Mouse (Mus musculus) hindbrain, embryonic 13.5 days (tissue): ENCODE results near the gene Gm20538. TPM values are rescaled to one million over a fixed set of nuclear protein-coding genes. Genes with fewer than 3 reads are reported as not detected.

ENCODE experiments used
- ATAC-seq: fragments of 200-750 bp; cut with Nextera tagmentation; 2 replicates; pipeline ENCODE4 v1.8.0; 2017; ENCODE audit warnings: moderate TSS enrichment; ENCODE audit not compliant: low FRiP score
- H3K27ac ChIP-seq: fragments of 300-500 bp; sonication (generic); 2 replicates; pipeline ENCODE4 v1.5.1; 2015; ENCODE audit warnings: inconsistent platforms, mild to moderate bottlenecking, moderate library complexity
- H3K27me3 ChIP-seq: fragments of 300-500 bp; sonication (generic); 2 replicates; pipeline ENCODE4 v1.6.1; 2015; ENCODE audit warnings: mild to moderate bottlenecking, inconsistent platforms
- H3K36me3 ChIP-seq: fragments of 300-500 bp; sonication (generic); 2 replicates; pipeline ENCODE4 v1.6.1; 2015; ENCODE audit warnings: mild to moderate bottlenecking, inconsistent platforms
- H3K4me1 ChIP-seq: fragments of 300-500 bp; sonication (generic); replicated peaks from 2 replicates; pipeline ENCODE4 v1.6.1; 2015; ENCODE audit warnings: inconsistent platforms
- H3K4me2 ChIP-seq: fragments of 300-500 bp; sonication (generic); 2 replicates; pipeline ENCODE4 v1.6.1; 2015; ENCODE audit warnings: inconsistent platforms, mild to moderate bottlenecking, moderate library complexity
- H3K4me3 ChIP-seq: fragments of 300-500 bp; sonication (generic); 2 replicates; pipeline ENCODE4 v1.5.1; 2015; ENCODE audit warnings: mild to moderate bottlenecking, inconsistent platforms
- H3K9ac ChIP-seq: fragments of 300-500 bp; sonication (generic); 2 replicates; pipeline ENCODE4 v1.6.1; 2015; ENCODE audit warnings: mild to moderate bottlenecking, inconsistent platforms
- H3K9me3 ChIP-seq: fragments of 300-500 bp; sonication (generic); 2 replicates; pipeline ENCODE4 v1.6.1; 2016; ENCODE audit warnings: inconsistent platforms
- WGBS: fragments of 180-500 bp; shearing (Covaris S2); methylation state at CpG from one replicate; pipeline ENCODE4 v1.1.7; 2015; 5-methylcytosine and 5-hydroxymethylcytosine counted together
- polyA plus RNA-seq: library from polyadenylated mRNA; unstranded; fragments of >200 nt; fragmentation: Nextera tagmentation; extraction: Ambion mirVana; gene quantifications from 2 replicates; pipeline ENCODE4 v1.2.1, GENCODE M21; 2015

Gm20538 gene
- polyA plus RNA-seq: not detected in 2 replicates

DNA sequence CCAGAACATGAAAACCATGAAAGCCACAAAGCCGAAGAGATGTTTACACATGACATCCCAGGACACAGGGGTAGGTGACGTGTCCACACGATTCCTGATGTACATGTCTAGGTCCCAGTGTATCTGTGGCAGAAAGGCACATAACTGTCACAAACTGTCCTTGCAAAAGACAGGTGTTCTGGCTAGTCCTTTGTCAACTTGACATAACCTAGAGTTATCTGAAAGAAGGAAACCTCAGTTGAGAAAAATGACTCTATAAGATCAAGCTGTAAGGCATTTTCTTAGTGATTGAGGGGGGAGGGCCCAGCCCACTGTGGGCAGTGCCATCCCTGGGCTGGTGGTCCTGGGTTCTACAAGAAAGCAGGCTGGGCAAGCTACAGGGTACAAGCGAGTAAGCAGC is at the start of gene Gm20538:
Gene Gm20538 (minus strand): TSS at position 101 of the 400 bp plus-strand sequence.
- H3K4me1 ChIP-seq: peaks cover 39% of the 10 kb centered on the region
- ATAC-seq: no peak
- peaks cover 2% of the 10 kb centered on the region; the same call in 1 of the 2 replicates for H3K27me3 ChIP-seq
- no peaks in the 10 kb centered on the region for H3K9me3 ChIP-seq
- peak within 1 kb of the TSS; percentile 91 for H3K4me2 ChIP-seq
- H3K27ac ChIP-seq: 0 out of 2 replicates have a peak within 1 kb of the TSS, but pooled peaks have one; percentile 44
- H3K9ac ChIP-seq: 0 out of 2 replicates have a peak within 1 kb of the TSS, but pooled peaks have one; percentile 5
- peaks cover 58% of the 10 kb centered on the region for H3K36me3 ChIP-seq
- 96% methylated on average over 4 of the region's 4 CpGs for WGBS
- peak within 1 kb of the TSS; percentile 84; the same call in 1 of the 2 replicates for H3K4me3 ChIP-seq

DNA sequence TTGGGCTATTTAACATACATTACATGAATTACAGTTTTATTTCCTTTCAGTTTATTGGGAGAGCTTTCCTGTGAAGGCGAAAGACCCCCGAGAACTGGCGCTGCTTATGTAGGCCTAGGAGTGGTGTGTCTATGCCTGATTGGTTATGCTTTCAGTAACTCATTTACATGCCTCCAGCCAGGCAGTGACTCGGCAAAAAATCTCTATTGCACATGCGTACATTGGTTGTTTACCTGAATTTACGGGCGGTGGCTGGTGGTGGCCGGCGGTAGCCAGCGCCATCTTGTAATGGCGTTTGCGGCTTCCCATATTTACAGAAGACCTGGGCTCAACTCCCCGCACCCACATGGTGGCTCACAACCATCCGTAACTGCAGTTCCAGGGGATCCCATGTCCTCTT is 41.5 kb upstream of the Gm20538 start:
- 92% methylated on average over 14 of the region's 14 CpGs for WGBS
- no peak overlapping the region for H3K4me3 ChIP-seq
- no peak overlapping the region for H3K27ac ChIP-seq
- 0 out of 2 replicates have a peak, but pooled peaks cover 6% of the 10 kb centered on the region for H3K4me1 ChIP-seq
- no peak for ATAC-seq
- no peak overlapping the region for H3K4me2 ChIP-seq
- H3K9me3 ChIP-seq: no peaks in the 10 kb centered on the region
- peaks cover 19% of the 10 kb centered on the region for H3K27me3 ChIP-seq
- no peak overlapping the region for H3K9ac ChIP-seq
- no peaks in the 10 kb centered on the region for H3K36me3 ChIP-seq

GRCm38 (mm10) chr19:44591638-44592037 is 39.0 kb upstream of the Gm20538 start:
- no peak overlapping the region for H3K4me3 ChIP-seq
- H3K9ac ChIP-seq: no peak overlapping the region
- no peaks in the 10 kb centered on the region for H3K9me3 ChIP-seq
- H3K4me2 ChIP-seq: no peak overlapping the region
- peak overlapping the region; percentile 85 for H3K27ac ChIP-seq
- WGBS: 57% methylated on average over 6 of the region's 6 CpGs
- H3K4me1 ChIP-seq: 0 out of 2 replicates have a peak, but pooled peaks cover 6% of the 10 kb centered on the region
- ATAC-seq: no peak
- H3K36me3 ChIP-seq: no peaks in the 10 kb centered on the region
- H3K27me3 ChIP-seq: peaks cover 24% of the 10 kb centered on the region

DNA sequence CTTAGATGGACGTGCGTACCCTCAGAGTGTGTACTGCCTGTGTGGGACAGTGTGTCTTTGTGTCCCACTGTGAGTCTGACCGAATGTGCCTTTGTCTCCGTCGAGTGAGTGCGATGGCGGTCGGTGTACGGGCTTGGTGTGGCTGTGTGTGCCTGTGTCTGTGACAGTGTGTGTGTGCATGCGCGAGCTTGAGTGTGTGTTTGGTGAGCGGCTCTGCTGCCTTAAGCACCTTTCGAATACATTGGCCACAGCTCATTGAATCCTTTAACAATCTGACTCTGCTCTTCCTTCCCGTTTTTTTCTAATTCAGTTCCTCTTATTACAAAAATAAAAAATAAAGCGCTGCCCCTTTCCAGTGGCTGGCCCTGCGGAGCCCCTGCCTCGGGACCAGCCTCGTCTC is 38.4 kb upstream of the Gm20538 start:
- H3K9ac ChIP-seq: no peak overlapping the region
- peak overlapping the region; percentile 85 for H3K27ac ChIP-seq
- 65% methylated on average over 18 of the region's 18 CpGs for WGBS
- no peak overlapping the region for H3K4me3 ChIP-seq
- H3K27me3 ChIP-seq: peaks cover 26% of the 10 kb centered on the region
- H3K9me3 ChIP-seq: no peaks in the 10 kb centered on the region
- no peak overlapping the region for H3K4me2 ChIP-seq
- H3K36me3 ChIP-seq: no peaks in the 10 kb centered on the region
- 0 out of 2 replicates have a peak, but pooled peaks cover 6% of the 10 kb centered on the region for H3K4me1 ChIP-seq
- no peak for ATAC-seq

- 48% methylated on average over 7 of the region's 7 CpGs for WGBS
- no peaks in the 10 kb centered on the region for H3K9me3 ChIP-seq
- H3K4me1 ChIP-seq: 0 out of 2 replicates have a peak, but pooled peaks cover 6% of the 10 kb centered on the region
- H3K36me3 ChIP-seq: no peaks in the 10 kb centered on the region
- H3K9ac ChIP-seq: no peak overlapping the region
- no peak overlapping the region for H3K4me2 ChIP-seq
- peak overlapping the region; percentile 4; the same call in 1 of the 2 replicates for H3K27ac ChIP-seq
- no peak for ATAC-seq
- H3K4me3 ChIP-seq: no peak overlapping the region
- H3K27me3 ChIP-seq: peaks cover 37% of the 10 kb centered on the region
Observed at GRCm38 (mm10) chr19:44589591-44590223, 37.1 kb upstream of the Gm20538 start.

GRCm38 (mm10) chr19:44588036-44588435 is 35.4 kb upstream of the Gm20538 start:
- 44% methylated on average over 4 of the region's 4 CpGs for WGBS
- Histone ChIP-seq H3K4me3 (no peak overlapping the region), H3K27ac (no peak overlapping the region), H3K36me3 (no peaks in the 10 kb centered on the region), H3K27me3 (peaks cover 50% of the 10 kb centered on the region), H3K4me2 (no peak overlapping the region), H3K4me1 (0 out of 2 replicates have a peak, but pooled peaks cover 6% of the 10 kb centered on the region), H3K9me3 (no peaks in the 10 kb centered on the region), H3K9ac (no peak overlapping the region)
- no peak for ATAC-seq

DNA sequence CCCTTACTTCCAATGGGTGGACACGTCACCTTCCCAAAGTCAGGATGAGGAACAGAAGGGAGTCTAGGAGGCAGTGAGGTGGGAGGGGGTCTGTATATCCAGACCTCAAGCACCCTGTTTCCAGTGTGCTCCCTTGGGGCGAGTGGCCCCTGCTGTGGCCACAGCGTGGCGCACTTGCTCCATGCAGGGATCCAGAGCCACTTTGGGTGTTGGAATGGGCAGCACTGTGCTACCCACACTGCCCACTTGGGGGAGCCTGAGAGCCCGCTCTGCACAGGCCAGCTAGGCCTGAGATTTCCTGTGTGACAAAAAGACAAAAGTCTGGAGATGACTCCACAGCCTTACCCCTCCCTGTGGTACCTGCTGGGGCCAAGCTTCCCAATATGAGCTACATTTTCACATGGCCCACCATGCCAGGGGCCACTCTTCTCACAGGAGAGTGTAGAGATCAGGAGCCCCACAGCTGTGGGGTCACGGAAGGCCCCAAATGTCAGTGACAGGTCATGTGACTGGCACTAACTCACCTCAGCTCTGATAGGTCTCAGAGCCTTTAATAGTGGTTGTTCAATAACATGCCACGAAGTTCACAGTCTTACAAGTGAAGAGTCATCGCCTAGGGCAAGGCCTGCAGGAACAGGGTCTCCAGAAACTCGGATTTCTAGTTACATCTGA is 30.1 kb upstream of the Gm20538 start:
- H3K4me3 ChIP-seq: no peak overlapping the region
- H3K36me3 ChIP-seq: no peaks in the 10 kb centered on the region
- H3K4me2 ChIP-seq: no peak overlapping the region
- 33% methylated on average over 9 of the region's 9 CpGs for WGBS
- no peaks in the 10 kb centered on the region for H3K9me3 ChIP-seq
- no peak overlapping the region for H3K27ac ChIP-seq
- H3K27me3 ChIP-seq: peaks cover 47% of the 10 kb centered on the region
- peak; percentile 83 for ATAC-seq
- peaks cover 6% of the 10 kb centered on the region for H3K4me1 ChIP-seq
- H3K9ac ChIP-seq: no peak overlapping the region

DNA sequence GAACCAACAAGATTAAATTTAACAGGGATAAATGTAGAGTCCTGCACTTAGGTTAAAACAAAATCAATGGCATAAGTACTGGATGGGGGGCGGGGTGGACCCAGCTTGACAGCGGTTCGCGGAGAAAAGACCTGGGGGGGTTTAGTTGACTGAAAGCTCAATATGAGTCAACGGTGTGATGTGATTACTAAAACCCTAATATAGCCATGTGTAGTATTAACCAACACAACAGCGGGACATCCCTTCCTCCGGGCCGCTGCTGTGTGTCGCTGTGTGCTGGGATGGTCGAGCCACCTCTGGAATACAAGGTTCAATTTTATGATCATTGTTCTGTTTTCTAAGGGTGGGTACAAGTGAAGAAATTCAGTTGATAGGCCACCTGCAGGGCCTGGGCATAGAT is 29.5 kb upstream of the Gm20538 start:
- peaks cover 43% of the 10 kb centered on the region for H3K27me3 ChIP-seq
- no peak overlapping the region for H3K27ac ChIP-seq
- H3K9me3 ChIP-seq: no peaks in the 10 kb centered on the region
- 0 out of 2 replicates have a peak, but pooled peaks have one; percentile 59 for ATAC-seq
- peaks cover 6% of the 10 kb centered on the region for H3K4me1 ChIP-seq
- no peak overlapping the region for H3K9ac ChIP-seq
- H3K4me3 ChIP-seq: no peak overlapping the region
- 80% methylated on average over 10 of the region's 10 CpGs for WGBS
- H3K36me3 ChIP-seq: peaks cover 5% of the 10 kb centered on the region; the same call in 1 of the 2 replicates
- H3K4me2 ChIP-seq: no peak overlapping the region

- no peak overlapping the region for H3K4me3 ChIP-seq
- H3K27ac ChIP-seq: no peak overlapping the region
- H3K4me2 ChIP-seq: no peak overlapping the region
- H3K9me3 ChIP-seq: no peaks in the 10 kb centered on the region
- 81% methylated on average over 1 of the region's 1 CpGs for WGBS
- no peak for ATAC-seq
- H3K27me3 ChIP-seq: peaks cover 7% of the 10 kb centered on the region; the same call in 1 of the 2 replicates
- no peak overlapping the region for H3K9ac ChIP-seq
- H3K36me3 ChIP-seq: peaks cover 36% of the 10 kb centered on the region
- H3K4me1 ChIP-seq: peaks cover 6% of the 10 kb centered on the region
Observed at GRCm38 (mm10) chr19:44578038-44578437, 25.4 kb upstream of the Gm20538 start.

DNA sequence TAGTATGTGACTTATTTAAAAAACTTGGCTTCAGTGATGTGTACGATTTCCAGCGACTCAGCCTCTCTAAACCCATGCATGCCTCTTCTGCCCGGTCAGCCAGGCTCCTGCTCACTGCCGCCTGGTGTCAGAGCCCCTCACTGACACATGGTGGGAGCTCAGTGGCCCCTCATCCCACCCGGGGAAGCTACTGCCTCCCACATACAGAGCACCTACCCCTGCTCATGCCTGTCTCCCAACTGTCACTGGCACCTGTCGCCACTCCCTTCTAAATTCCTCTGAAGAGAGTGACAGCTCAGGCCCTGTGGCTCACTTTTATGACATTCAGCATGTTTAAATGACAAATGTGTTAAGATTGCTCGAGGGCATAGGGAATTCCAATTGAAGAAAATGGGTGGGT is 23.6 kb upstream of the Gm20538 start:
- H3K4me1 ChIP-seq: peaks cover 3% of the 10 kb centered on the region; the same call in 1 of the 2 replicates
- no peak overlapping the region for H3K9ac ChIP-seq
- H3K27ac ChIP-seq: no peak overlapping the region
- 81% methylated on average over 7 of the region's 7 CpGs for WGBS
- ATAC-seq: no peak
- peaks cover 4% of the 10 kb centered on the region; the same call in 1 of the 2 replicates for H3K27me3 ChIP-seq
- no peaks in the 10 kb centered on the region for H3K9me3 ChIP-seq
- no peak overlapping the region for H3K4me3 ChIP-seq
- H3K4me2 ChIP-seq: no peak overlapping the region
- H3K36me3 ChIP-seq: peaks cover 53% of the 10 kb centered on the region

- 94% methylated on average over 3 of the region's 3 CpGs for WGBS
- no peak for ATAC-seq
- Histone ChIP-seq H3K9me3 (no peaks in the 10 kb centered on the region), H3K4me3 (no peak overlapping the region), H3K36me3 (peaks cover 78% of the 10 kb centered on the region), H3K4me2 (no peak overlapping the region), H3K4me1 (peaks cover 32% of the 10 kb centered on the region), H3K9ac (no peak overlapping the region), H3K27ac (no peak overlapping the region), H3K27me3 (no peaks in the 10 kb centered on the region)
Observed at GRCm38 (mm10) chr19:44567763-44568162, 15.1 kb upstream of the Gm20538 start.

- Histone ChIP-seq H3K9me3 (no peaks in the 10 kb centered on the region), H3K4me2 (peak overlapping the region; percentile 89), H3K27me3 (peaks cover 4% of the 10 kb centered on the region), H3K4me3 (peak overlapping the region; percentile 74), H3K27ac (no peak overlapping the region), H3K9ac (no peak overlapping the region), H3K4me1 (peaks cover 32% of the 10 kb centered on the region), H3K36me3 (peaks cover 40% of the 10 kb centered on the region)
- ATAC-seq: no peak
- WGBS: 92% methylated on average over 14 of the region's 14 CpGs
Observed at GRCm38 (mm10) chr19:44564006-44564405, 11.4 kb upstream of the Gm20538 start.
